Mouse (Mus musculus) erythroblast, embryonic 14.5 days (primary cell): ENCODE results near the gene Fzd2.

ENCODE experiments used
- GATA1 ChIP-seq: IDR thresholded peaks from 2 replicates; pipeline ENCODE4 v1.6.1; 2012; ENCODE audit warnings: low read length, inconsistent platforms, mixed read lengths
- TAL1 ChIP-seq: IDR thresholded peaks from 3 replicates; pipeline ENCODE4 v1.6.1; 2012; ENCODE audit warnings: low read length, inconsistent platforms, mixed read lengths

DNA sequence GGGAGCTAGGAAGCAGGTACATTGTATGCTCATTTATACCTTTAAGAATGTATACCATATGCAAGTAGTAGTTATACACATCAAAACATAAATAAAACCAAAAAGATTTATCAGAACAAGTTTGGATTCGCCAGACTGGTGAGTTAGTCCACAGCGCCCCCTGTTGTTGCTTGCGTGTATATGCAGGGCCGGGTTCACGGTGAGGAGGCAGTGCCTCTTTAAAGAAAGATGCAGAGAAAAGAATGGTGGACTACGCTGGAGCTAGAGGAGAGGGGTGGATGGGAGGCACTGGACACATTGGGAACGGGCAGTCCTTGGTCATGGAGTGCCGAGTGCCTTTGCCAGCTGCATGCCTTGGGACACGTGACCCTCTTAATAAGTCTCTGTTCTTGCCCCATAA lies 47.2 kb downstream of the Fzd2 start:
- TF ChIP-seq TAL1 (no peak), GATA1 (no peak)
